Mouse (Mus musculus): ENCODE results near the gene Chmp1a. TPM values are rescaled to one million over a fixed set of nuclear protein-coding genes. Genes with fewer than 3 reads are reported as not detected.

Gene Chmp1a
- total RNA-seq, 2 experiments from 2014 or later, result 95.8 to 113 TPM

DNA sequence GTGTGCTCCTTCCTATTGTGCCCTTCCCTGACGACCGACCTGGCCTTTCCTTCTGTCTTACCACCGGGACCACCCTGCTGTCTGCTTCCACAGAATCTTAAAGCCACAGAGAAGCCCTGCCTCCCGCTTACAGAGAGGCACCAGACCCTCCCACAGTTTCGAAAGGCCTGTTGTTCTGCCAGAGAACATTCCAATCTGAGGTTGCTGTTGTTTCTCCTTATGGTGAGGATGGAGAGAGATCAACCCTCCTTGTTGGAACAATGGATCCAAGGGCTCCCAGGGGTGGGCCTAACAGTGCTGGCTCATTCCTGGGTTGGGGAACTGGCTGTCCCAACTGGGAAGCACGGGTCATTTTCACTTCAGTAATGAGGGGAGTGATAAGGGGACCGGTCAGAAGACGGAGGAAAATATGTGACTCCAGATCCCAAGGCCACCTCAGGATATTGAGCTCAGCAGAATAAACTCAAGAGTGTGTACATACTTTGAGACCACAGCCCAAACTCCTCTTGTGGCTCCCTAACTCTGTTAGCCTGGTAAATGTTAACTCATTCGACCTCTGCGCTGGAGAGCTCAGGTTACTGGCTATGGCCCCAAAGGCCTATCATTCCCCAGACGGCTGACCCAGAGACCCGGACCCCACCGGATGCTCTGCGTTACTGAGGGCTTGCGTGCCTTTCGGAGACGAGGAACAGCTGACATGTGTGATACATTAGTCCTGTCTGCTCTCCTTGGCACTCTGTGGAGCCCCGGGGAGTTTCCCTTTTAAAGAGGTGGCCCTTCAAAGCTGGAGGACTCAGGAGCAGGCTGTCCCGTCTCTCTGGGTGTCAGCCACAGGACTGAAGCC, 26.8 kb downstream of the Chmp1a start, which contains the start of gene Dpep1:
Gene Dpep1, plus strand, starts transcription at position 677 of the 844 bp plus-strand sequence.
- no peak for DNase-seq (ENCODE audit: low spot score in 2 of 2)

GRCm38 (mm10) chr8:123181391-123181790, 31.2 kb downstream of the Chmp1a start:
- DNase-seq (ENCODE audit: low spot score in 2 of 2), result no peak
- intact Hi-C loops (cut with DNase I), result no loop called here

More for the DNA sequence above, 26.8 kb downstream of the Chmp1a start, which contains the start of gene Dpep1:
- intact Hi-C loops (cut with DNase I), result loop anchor here (5.0 kb wide), 1 partner anchor 33 kb away; no protein-coding TSS in a partner anchor

GRCm38 (mm10) chr8:123157888-123158465, 54.6 kb downstream of the Chmp1a start, which contains the start of gene Sult5a1:
TSS of gene Sult5a1 (minus strand) at chr8:123158315.
- DNase-seq (ENCODE audit: low spot score in 2 of 2), result no peak
- intact Hi-C loops (cut with DNase I), result no loop called here

GRCm38 (mm10) chr8:123156070-123156773, 56.3 kb downstream of the Chmp1a start:
- intact Hi-C loops (cut with DNase I), result no loop called here
- DNase-seq (ENCODE audit: low spot score in 2 of 2), result no peak

DNA sequence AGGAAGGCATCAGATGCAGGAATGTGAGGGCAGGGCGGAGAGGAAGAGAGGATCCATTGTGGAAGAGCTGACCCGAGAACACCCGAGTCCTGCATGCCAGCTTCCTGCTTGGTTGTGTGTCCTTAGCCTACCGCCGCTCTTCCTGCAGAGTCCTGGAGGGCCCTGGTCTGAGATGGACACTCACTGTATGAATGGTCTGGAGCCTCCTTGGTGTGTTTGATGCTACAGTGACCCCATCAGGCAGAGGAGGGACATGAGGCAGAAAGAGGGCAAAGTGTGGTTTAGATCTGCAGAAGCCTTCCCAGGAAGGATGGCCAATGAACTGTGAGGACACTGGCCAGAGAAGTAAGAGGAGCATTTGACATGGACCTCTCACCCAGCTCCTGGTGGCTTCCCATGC, 57.4 kb downstream of the Chmp1a start:
- no peak for DNase-seq (ENCODE audit: low spot score in 2 of 2)
- intact Hi-C loops (cut with DNase I), result no loop called here

Other genes with a start within 250 kb of the Chmp1a start
- 100 to 1,000 TPM; 145 to 177 TPM for gene Ankrd11, start 170.5 kb downstream of the Chmp1a start, total RNA-seq (2021)
- gene Spg7, start 149.8 kb downstream of the Chmp1a start, total RNA-seq (2021), result 10 to 100 TPM; 58.2 to 62.2 TPM
- gene Rpl13, start 110.4 kb downstream of the Chmp1a start, total RNA-seq (2021), result 100 to 1,000 TPM; 350 to 427 TPM
- gene Cpne7, start 95.4 kb downstream of the Chmp1a start, total RNA-seq (2021), result 10 to 100 TPM; 42.7 to 75.2 TPM
- gene Sult5a1, start 54.4 kb downstream of the Chmp1a start, total RNA-seq (2021), result not detected
- not detected for gene Dpep1, start 26.5 kb downstream of the Chmp1a start, total RNA-seq (2021)
- 1 to 10 TPM; 6.4 to 7.5 TPM for gene Spata33, start 69 bp upstream of the Chmp1a start, total RNA-seq (2021)
- gene Cdk10, start 12.1 kb upstream of the Chmp1a start, total RNA-seq (2021), result 100 to 1,000 TPM in 1 of 2 experiments, 10 to 100 TPM in 1; 76.8 to 101 TPM
- gene Spata2l, start 23.5 kb upstream of the Chmp1a start, total RNA-seq (2021), result 10 to 100 TPM; 86.7 to 88.8 TPM
- gene Zfp276, start 41.4 kb upstream of the Chmp1a start, total RNA-seq (2021), result 10 to 100 TPM; 19.2 to 24.8 TPM
- gene Vps9d1, start 41.6 kb upstream of the Chmp1a start, total RNA-seq (2021), result 10 to 100 TPM; 56.1 to 67.6 TPM
- 1 to 10 TPM; 2.7 TPM for gene Fanca, start 105.8 kb upstream of the Chmp1a start, total RNA-seq (2021)
- gene Spire2, start 120.0 kb upstream of the Chmp1a start, total RNA-seq (2021), result 10 to 100 TPM; 14.8 to 18.2 TPM
- gene Tcf25, start 161.0 kb upstream of the Chmp1a start, total RNA-seq (2021), result 100 to 1,000 TPM; 543 to 593 TPM
- gene Mc1r, start 194.3 kb upstream of the Chmp1a start, total RNA-seq (2021), result under 1 TPM in 1 of 2 experiments, not detected in 1; 0.14 TPM
- gene Tubb3, start 198.7 kb upstream of the Chmp1a start, total RNA-seq (2021), result 100 to 1,000 TPM; 399 to 458 TPM
- gene Def8, start 210.8 kb upstream of the Chmp1a start, total RNA-seq (2021), result 10 to 100 TPM; 62.0 to 64.3 TPM